9 mouse cellular contexts compared by ENCODE assay signal in the genomic region with DNA sequence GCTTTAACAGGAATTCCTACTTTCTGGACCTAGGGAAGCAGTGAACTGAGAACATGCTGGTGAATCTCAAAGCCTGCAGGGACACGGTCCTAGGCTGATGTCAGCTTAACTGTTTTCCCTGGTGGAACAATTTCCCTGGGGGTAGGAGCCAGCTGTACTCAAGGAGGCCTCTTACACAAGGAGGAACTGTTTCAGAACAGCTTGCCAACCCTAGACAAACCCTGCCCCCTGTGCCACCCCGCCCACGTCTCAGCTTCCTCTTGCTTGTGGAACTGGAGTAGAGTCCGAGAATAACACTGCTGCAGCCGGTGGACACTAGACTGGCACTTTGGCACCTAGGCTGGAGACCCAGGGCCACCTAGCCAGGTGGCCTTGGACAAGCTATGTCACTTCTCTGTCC.
DNase-seq lines count a peak whose midpoint lies in the region.
"Had no signal": no experiment of that assay in that cellular context is flagged by ENCODE, and none has a peak within 500 bp of the region (broad histone marks: within the 10 kb centered on the region; RNA-seq: fewer than 3 reads in every experiment).

No protein-coding gene starts in this region.

- no peaks in the 10 kb centered on the region for H3K4me1 ChIP-seq in limb, embryonic 10.5 days

- no peak overlapping the region for H3K4me3 ChIP-seq in limb, embryonic 10.5 days
- H3K4me3 ChIP-seq: left cerebral cortex, adult 2 months had no signal

- 84% methylated on average over 5 of the region's 5 CpGs for WGBS in limb, embryonic 10.5 days

- peak; percentile 12 for DNase-seq in cerebellum, adult 11-12 months
- DNase-seq in cerebellum, adult 8-10 months = no peak
- peak; percentile 17 for DNase-seq in MEL-GATA-1-ER (ENCODE audit: extremely low read depth, low read depth)
- peak; percentile 82 for DNase-seq in gonadal fat pad, adult 2 months (ENCODE audit: low read depth)
- peak; percentile 70 for DNase-seq in lung, postnatal 14 days
- peak; percentile 73 for DNase-seq in thymus, postnatal 4 days
- no peak for DNase-seq in urinary bladder, postnatal 25 days (ENCODE audit: low spot score)
- DNase-seq in limb, embryonic 10.5 days (ENCODE audit: low spot score) = no peak

- no peaks in the 10 kb centered on the region for H3K36me3 ChIP-seq in limb, embryonic 10.5 days

- no peaks in the 10 kb centered on the region for H3K27me3 ChIP-seq in limb, embryonic 10.5 days (ENCODE audit: low read depth, poor library complexity, severe bottlenecking)

- no peak overlapping the region for H3K27ac ChIP-seq in limb, embryonic 10.5 days
- H3K27ac ChIP-seq: left cerebral cortex, adult 2 months had no signal

- no peaks in the 10 kb centered on the region for H3K9me3 ChIP-seq in limb, embryonic 10.5 days (replicated peaks)

Comparison
In these comparisons a context has a peak if more than half of its experiments do, and no peak if none do; other contexts are left out.
1. DNase-seq: peak in cerebellum, adult 11-12 months (single experiment), MEL-GATA-1-ER (single experiment), gonadal fat pad, adult 2 months (single experiment), lung, postnatal 14 days (single experiment) and thymus, postnatal 4 days (single experiment); none in cerebellum, adult 8-10 months (single experiment), urinary bladder, postnatal 25 days (single experiment) and limb, embryonic 10.5 days (single experiment).